Mouse (Mus musculus): Measurements from ENCODE around the gene Ctla4. TPM values are rescaled to one million over a fixed set of nuclear protein-coding genes. Genes with fewer than 3 reads are reported as not detected.

The Ctla4 gene
- polyA plus RNA-seq (2021; fragmentation: Nextera tagmentation), result not detected in 2 replicates
- long read RNA-seq, experiment 1, result 0 reads
- long read RNA-seq, experiment 2, result 0 reads

DNA sequence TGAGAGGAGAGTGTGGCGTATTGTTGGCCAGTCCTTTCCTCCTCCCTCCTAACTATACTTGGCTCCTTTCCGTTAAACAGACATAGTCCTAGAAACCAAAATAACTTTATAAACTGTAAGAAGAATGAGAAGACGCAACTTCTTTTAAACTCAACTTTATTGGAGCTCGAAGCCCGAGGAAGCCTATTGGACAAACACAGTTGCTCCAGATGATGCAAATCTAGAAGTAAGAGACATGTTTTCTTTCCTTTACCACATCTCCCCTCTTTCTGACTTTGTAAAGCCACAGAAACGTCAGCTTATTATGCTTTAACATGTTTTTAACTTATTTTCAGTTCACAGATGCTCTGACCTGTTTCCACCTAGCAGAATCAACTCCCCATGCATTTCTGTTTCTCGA is at the start of gene Ctla4:
Gene Ctla4, plus strand, starts transcription at position 20 of the 400 bp plus-strand sequence.

Other genes starting within 250 kb of the Ctla4 start
- 0.04 and 0.06 TPM in 2 replicates for gene Cd28, start 170.2 kb upstream of the Ctla4 start, polyA plus RNA-seq (2021; fragmentation: Nextera tagmentation)
- gene Icos, start 90.9 kb downstream of the Ctla4 start, polyA plus RNA-seq (2021; fragmentation: Nextera tagmentation), result not detected in 2 replicates